Mouse (Mus musculus) embryo, embryonic 10.5 days (tissue): Measurements from ENCODE around the gene Sytl3.
A peak's percentile ranks its signal among the peaks of the same experiment; 100 is the strongest.

Experiments
- DNase-seq: peaks from one replicate; pipeline ENCODE4 v3.0.0-alpha.2; 2015; ENCODE audit warnings: low spot score

Gene Sytl3

GRCm38 (mm10) chr17:6755176-6755575 is 96.3 kb downstream of the Sytl3 start:
- no peak for DNase-seq

GRCm38 (mm10) chr17:6755873-6756272 is 97.0 kb downstream of the Sytl3 start:
- DNase-seq, result no peak

DNA sequence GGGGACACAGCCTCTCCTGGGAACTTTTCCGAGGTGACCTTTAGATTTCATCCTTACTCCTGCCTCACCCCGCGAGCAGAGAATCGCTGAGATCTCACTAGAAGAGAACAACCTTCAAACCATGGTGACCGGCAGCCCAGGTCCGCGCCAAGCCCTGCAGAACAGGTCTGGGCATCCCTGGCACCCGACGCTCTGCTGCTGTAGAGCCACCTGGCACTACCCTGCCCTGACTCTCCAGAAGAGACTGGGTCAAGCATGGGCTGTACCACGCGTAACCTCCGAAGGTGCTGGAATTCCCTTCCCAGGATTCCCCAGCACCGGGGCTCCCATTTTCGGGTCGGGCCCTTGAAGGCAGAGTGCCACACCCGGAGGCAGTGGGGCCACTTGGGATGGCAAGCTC is 99.0 kb downstream of the Sytl3 start:
- DNase-seq, result no peak

- DNase-seq, result no peak
These were observed 100.0 kb downstream of the Sytl3 start for GRCm38 (mm10) chr17:6758845-6759244.

DNA sequence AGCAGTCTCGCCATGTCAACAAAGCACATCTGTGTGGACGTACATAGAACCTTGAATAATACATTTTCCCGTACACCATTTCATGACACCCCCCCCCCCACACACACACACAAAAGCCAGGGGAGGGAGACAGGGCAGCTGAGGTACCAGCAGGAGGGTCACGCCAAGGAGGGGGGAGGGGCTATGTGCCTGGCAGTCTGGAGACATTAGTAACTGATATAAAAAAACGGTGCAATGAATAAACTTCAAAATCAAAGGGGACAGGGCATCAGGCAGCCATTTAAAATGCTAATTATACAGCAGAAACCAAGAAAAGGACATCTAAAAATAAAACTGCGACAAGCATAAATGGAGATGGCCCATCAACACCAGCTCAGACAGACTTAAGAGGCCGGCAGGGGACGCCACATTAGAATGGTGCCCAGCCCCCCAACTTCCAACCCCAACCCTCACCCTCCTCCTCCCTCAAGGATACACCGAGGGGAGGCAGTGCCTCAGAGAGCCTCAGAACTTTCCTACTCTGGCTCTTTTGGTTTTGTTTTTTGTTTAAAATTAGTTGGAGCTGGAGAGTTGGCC is 100.9 kb downstream of the Sytl3 start:
- no peak for DNase-seq

DNA sequence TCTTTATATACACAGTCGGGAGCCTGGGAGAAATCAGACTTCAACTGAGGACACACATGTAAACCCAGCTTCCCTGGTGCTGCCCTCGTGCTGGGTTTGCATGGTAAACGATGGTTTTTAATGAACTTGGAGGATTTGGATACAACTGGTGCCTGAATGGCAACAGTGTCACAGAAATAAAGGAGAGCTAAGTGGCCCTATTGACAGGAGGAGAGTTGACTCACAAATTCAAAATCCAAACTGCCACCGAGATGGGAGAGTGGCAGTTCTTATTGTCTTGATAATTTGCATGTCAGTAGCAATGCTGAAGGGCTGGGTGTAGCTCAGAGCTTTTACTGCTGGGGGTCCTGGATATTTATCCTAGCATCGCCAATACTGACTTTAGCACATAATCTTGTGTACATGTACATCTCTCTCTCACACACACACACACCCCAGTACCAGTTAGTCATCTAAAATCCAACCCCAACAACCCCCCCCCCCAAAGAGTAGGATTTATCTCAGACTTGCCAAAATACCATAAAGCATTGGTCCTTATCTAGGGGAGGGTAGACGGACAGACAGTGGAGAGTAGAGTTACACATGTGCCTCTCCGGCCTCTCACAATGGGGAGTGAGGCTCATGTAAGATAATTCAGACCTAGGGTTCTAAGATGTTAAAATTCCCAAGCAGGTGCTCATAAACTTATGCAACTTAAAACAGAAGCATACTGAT is 104.8 kb downstream of the Sytl3 start:
- DNase-seq, result no peak

DNA sequence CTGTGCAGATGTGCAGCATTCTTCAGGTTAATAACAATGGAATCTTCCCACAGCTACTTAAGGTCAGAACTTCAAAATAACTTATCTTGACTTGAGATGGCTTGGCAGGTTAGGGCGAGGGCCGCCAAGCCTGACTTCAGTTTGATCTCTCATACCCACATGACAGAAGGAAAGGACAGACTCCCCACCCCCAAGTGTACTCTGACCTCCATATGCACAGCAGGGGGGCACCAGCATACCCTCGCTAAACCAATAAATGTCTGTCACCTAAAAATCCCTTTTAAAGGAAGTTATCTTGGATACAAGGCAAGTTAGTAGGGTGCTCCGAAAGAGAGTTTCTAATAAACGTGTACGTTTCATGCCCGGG is 105.3 kb downstream of the Sytl3 start:
- no peak for DNase-seq

- DNase-seq, result no peak
These were observed 105.8 kb downstream of the Sytl3 start for GRCm38 (mm10) chr17:6764730-6765129.

GRCm38 (mm10) chr17:6765886-6766285 is 107.0 kb downstream of the Sytl3 start:
- DNase-seq, result peak; percentile 61

- no peak for DNase-seq
These were observed 107.9 kb downstream of the Sytl3 start for GRCm38 (mm10) chr17:6766823-6767222.

GRCm38 (mm10) chr17:6767771-6768170 is 108.9 kb downstream of the Sytl3 start:
- no peak for DNase-seq

DNA sequence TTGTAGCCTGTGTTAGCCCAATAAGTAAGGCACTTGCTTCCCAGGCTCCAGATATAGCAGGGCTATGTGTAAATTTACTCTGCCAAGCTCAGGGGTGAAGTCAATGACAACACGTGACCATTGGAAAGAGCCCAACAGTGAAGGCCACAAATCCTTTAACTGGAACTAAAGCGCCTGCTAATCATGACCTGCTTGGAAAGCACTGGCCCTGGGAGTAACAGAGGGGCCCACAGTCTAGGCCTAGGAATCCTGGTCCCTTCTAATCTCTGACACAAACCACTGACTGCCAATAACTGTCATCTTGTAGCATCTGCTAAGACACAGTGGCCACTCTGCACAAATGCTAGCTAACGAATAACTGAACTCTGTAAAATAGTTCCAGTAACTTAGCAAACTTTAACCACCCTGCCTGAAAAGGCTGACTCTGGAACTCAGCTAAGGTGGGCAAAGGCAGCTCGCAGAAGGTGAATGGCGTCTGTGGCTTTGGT is 109.5 kb downstream of the Sytl3 start:
- DNase-seq, result no peak

GRCm38 (mm10) chr17:6769602-6770001 is 110.7 kb downstream of the Sytl3 start:
- no peak for DNase-seq

DNA sequence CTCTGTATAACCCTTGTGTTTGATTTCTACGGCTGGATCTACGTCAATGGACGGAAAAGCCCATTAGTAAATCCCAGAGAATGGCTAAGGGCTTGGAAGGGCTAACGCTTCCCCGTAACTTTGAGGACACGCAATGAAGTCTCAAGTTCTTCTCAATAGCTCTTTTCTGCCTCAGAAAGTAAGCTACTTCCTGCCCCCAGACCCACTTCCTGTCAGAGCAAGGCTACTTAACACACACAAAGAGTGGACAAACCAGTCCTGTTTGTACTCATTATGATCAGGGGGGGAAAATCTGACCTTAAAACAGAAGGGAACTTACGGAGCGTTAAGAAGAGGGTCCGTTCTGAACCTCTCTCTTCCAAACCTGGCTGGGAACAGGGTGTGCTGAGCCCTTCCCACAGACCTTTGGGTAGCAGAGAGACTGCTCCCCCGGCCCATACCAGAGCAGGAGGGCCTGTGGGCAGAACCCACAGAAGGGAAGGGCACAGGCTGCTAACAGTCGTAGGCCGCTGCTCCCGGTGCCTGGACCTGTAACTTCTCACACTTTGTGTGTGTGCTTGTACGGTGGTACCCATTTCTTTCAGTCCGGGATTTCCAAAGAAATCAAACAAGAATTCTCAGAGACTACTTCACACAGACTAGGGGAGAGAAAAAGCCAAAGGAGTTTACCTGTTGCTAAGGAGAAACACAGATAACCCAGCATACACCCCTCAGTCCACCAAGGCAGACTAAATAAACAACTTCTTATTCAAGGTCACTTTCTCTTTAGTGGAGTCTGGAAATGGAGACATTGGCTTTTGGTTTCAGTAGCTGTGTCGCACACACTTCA is 113.0 kb downstream of the Sytl3 start:
- no peak for DNase-seq

DNA sequence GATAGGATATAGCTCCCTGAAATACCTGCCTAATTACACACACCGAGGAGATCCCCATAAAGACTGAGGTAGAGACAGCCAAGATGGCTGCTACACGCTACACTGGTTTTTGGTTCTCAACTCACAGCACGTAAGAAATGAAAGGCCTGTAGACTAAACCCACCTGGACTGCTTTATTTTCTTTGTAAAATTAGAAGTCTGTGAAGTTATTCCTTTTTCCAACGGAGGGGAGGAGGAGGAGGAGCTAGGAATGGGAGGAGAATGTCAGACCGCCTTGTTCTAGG is 113.5 kb downstream of the Sytl3 start:
- no peak for DNase-seq

DNA sequence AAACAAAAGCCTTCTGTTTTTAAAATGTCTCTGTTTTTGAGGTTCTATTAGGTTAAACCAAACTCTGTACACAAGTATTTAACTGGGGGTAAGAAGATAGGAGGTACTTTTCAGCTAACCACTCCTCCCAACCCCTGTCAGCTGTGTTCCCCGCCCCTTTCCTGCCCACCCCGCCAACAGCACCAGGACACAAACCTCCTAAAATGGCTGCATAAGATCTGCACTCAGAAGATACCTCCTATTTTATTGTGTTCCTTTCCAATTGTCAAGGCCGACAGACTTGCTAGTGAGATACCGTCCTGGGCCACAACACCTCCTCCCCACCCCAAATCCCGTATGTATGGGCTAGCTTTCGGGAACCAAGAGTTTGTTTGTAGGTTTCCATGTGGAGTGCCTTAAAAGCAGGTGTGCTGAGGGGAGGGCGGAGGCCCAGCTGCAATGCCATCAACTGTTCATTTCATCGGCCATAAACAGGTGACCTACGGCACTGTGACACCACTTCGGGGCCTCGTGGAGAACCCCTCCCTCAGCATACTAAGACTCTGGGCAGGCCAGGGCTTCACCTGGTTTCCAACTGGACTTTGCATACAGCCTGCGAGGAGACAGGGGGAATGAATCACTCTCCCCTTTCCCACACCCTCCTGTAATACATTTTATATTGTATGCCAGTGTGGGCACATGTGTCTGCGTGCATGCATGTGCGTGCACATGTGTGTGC is 114.5 kb downstream of the Sytl3 start:
- DNase-seq, result no peak

- peak; percentile 44 for DNase-seq
These were observed 116.3 kb downstream of the Sytl3 start for GRCm38 (mm10) chr17:6775221-6775620.

GRCm38 (mm10) chr17:6775671-6776070 is 116.8 kb downstream of the Sytl3 start:
- no peak for DNase-seq

DNA sequence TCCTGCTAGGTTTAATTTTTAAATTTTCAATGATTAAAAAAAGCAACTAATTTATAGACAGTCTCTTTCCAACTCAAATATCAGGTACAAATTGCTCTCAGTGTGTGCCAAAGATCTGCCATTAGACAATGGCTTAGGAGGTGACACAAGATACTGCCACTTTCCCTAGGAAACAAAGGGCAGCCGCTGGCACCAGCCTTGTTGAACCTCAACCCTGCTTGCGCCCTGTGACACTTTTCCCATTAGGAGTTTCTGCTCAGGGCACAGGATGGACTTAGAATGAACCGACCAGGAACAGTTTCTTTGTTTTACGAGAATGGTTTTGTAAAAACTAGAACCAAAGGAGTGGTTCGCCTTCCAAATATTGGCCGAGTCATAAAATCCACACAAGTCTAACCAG is 117.2 kb downstream of the Sytl3 start:
- peak; percentile 14 for DNase-seq

DNA sequence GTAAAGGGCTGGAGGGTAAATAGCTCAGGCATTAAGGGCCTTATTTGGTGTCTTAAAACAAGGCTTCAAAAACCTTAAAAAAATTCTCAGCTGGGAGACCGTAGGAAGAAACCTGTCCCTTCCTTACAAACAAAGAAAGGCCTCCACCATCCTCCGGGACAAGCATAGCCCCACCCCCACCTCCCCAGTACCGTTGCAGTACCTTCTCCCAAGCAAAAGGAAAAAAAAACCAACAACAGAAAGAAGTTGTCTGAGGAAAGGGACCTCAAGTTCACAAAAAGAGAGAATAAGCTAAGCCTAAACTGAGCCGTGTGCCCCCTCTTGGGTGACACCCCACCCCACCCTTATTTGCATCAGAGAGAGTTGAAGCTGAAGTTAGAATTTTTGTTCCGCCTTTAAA is 117.7 kb downstream of the Sytl3 start:
- DNase-seq, result peak; percentile 1

- no peak for DNase-seq
These were observed 118.2 kb downstream of the Sytl3 start for GRCm38 (mm10) chr17:6777061-6777460.

- DNase-seq, result no peak
These were observed 118.9 kb downstream of the Sytl3 start for GRCm38 (mm10) chr17:6777629-6778331.
